Mouse (Mus musculus): ENCODE results near the gene Ccdc187.

GRCm38 (mm10) chr2:26330702-26331101 is 36.3 kb upstream of the Ccdc187 start:
- TF ChIP-seq CTCF (IDR thresholded peaks at IDR 0.05; ENCODE audit: extremely low read depth, insufficient read length, insufficient replicate concordance, low read depth, low read length), result no peak
- no peak for TF ChIP-seq POLR2A (IDR thresholded peaks at IDR 0.05; ENCODE audit: low read depth, low read length)

Data from small intestine, adult 2 months (tissue).